Mouse (Mus musculus) hindbrain, embryonic 16.5 days (tissue): Measurements from ENCODE around the gene Mrpl58. TPM values are rescaled to one million over a fixed set of nuclear protein-coding genes. Genes with fewer than 3 reads are reported as not detected.

Experiments
- ATAC-seq: fragments of 200-750 bp; cut with Nextera tagmentation; 2 replicates; pipeline ENCODE4 v1.8.0; 2017; ENCODE audit warnings: moderate TSS enrichment, moderate library complexity
- H3K27ac ChIP-seq: fragments of 300-500 bp; sonication (generic); 2 replicates; pipeline ENCODE4 v1.5.1; 2014; ENCODE audit warnings: low read depth, mild to moderate bottlenecking, control low read depth, low read length, moderate library complexity
- H3K27me3 ChIP-seq: fragments of 300-500 bp; sonication (generic); replicated peaks from 2 replicates; pipeline ENCODE4 v1.6.1; 2014; ENCODE audit warnings: low read length; ENCODE audit not compliant: control insufficient read depth, insufficient read depth
- H3K36me3 ChIP-seq: fragments of 300-500 bp; sonication (generic); 2 replicates; pipeline ENCODE4 v1.6.1; 2014; ENCODE audit warnings: mild to moderate bottlenecking, low read length, moderate library complexity, mixed read lengths; ENCODE audit not compliant: control insufficient read depth, insufficient read depth
- H3K4me1 ChIP-seq: fragments of 300-500 bp; sonication (generic); 2 replicates; pipeline ENCODE4 v1.6.1; 2014; ENCODE audit warnings: low read depth, low read length; ENCODE audit not compliant: control insufficient read depth, insufficient read depth
- H3K4me2 ChIP-seq: fragments of 300-500 bp; sonication (generic); 2 replicates; pipeline ENCODE4 v1.6.1; 2014; ENCODE audit warnings: mild to moderate bottlenecking, low read length, control low read depth, moderate library complexity
- H3K4me3 ChIP-seq: fragments of 300-500 bp; sonication (generic); 2 replicates; pipeline ENCODE4 v1.5.1; 2014; ENCODE audit warnings: mild to moderate bottlenecking, low read length, control low read depth, moderate library complexity
- H3K9ac ChIP-seq: fragments of 300-500 bp; sonication (generic); 2 replicates; pipeline ENCODE4 v1.6.1; 2014; ENCODE audit warnings: low read depth, mild to moderate bottlenecking, control low read depth, low read length, moderate library complexity
- H3K9me3 ChIP-seq: fragments of 300-500 bp; sonication (generic); 2 replicates; pipeline ENCODE4 v1.6.1; 2014; ENCODE audit warnings: mild to moderate bottlenecking, low read length, moderate library complexity; ENCODE audit not compliant: control insufficient read depth
- WGBS: fragments of 180-500 bp; shearing (Covaris S2); extraction: QIAGEN DNeasy Blood & Tissue Kit; methylation state at CpG from one replicate; pipeline ENCODE4 v1.1.7; 2014; 5-methylcytosine and 5-hydroxymethylcytosine counted together
- polyA plus RNA-seq: library from polyadenylated mRNA; unstranded; fragments of >200 nt; fragmentation: Nextera tagmentation; extraction: Ambion mirVana; gene quantifications from 2 replicates; pipeline ENCODE4 v1.2.1, GENCODE M21; 2015

Gene Mrpl58
- polyA plus RNA-seq, 1 experiment from 2014 or later = 185 TPM

- Histone ChIP-seq H3K9ac (no peak overlapping the region), H3K27me3 (no peaks in the 10 kb centered on the region), H3K9me3 (no peaks in the 10 kb centered on the region), H3K27ac (no peak overlapping the region), H3K4me1 (peaks cover 8% of the 10 kb centered on the region), H3K36me3 (peaks cover 13% of the 10 kb centered on the region), H3K4me3 (no peak overlapping the region), H3K4me2 (no peak overlapping the region)
- 80% methylated on average over 7 of the region's 7 CpGs for WGBS
- no peak for ATAC-seq
Observed at GRCm38 (mm10) chr11:115398085-115398484, 5.5 kb upstream of the Mrpl58 start.

- Histone ChIP-seq H3K27ac (peak overlapping the region; percentile 53), H3K4me3 (no peak overlapping the region), H3K9ac (no peak overlapping the region), H3K36me3 (peaks cover 6% of the 10 kb centered on the region), H3K27me3 (no peaks in the 10 kb centered on the region), H3K4me1 (peaks cover 19% of the 10 kb centered on the region), H3K9me3 (no peaks in the 10 kb centered on the region), H3K4me2 (no peak overlapping the region)
- ATAC-seq = no peak
- WGBS = 72% methylated on average over 3 of the region's 3 CpGs
Observed at GRCm38 (mm10) chr11:115400126-115400525, 3.4 kb upstream of the Mrpl58 start.

- H3K9me3 ChIP-seq = no peaks in the 10 kb centered on the region
- H3K36me3 ChIP-seq = peaks cover under 1% of the 10 kb centered on the region; the same call in 1 of the 2 replicates
- H3K27me3 ChIP-seq = no peaks in the 10 kb centered on the region
- H3K4me3 ChIP-seq = no peak overlapping the region
- H3K4me2 ChIP-seq = peak overlapping the region; percentile 19; the same call in 1 of the 2 replicates
- WGBS = 33% methylated on average over 11 of the region's 11 CpGs
- peaks cover 20% of the 10 kb centered on the region for H3K4me1 ChIP-seq
- peak overlapping the region; percentile 53 for H3K27ac ChIP-seq
- H3K9ac ChIP-seq = peak overlapping the region; percentile 35; the same call in 1 of the 2 replicates
- ATAC-seq = no peak
Observed at GRCm38 (mm10) chr11:115400630-115401391, 2.7 kb upstream of the Mrpl58 start.

DNA sequence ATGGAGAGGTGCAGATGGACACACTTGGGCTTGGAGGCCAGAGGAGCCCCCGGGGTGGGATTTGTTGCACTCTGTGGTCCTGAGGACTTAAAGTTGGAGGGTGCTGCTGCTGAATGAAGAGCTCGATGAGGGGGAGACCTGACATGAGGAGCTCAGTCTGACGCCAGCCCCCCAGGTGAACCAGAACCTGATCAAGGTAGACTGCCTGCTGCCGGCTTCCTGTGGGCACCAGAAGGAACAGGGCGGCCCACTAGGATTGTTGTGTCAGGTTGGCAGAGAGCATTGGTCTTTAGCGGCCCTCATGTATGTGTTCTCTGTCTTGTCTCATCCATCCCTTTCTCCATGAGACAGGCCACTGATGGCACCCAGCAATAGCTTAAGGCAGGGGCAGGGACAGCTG, 2.2 kb downstream of the Mrpl58 start:
- Histone ChIP-seq H3K4me2 (no peak overlapping the region), H3K36me3 (peaks cover 7% of the 10 kb centered on the region; the same call in 1 of the 2 replicates), H3K27ac (no peak overlapping the region), H3K9ac (no peak overlapping the region), H3K4me1 (peaks cover 19% of the 10 kb centered on the region), H3K27me3 (no peaks in the 10 kb centered on the region), H3K9me3 (no peaks in the 10 kb centered on the region), H3K4me3 (no peak overlapping the region)
- no peak for ATAC-seq
- 96% methylated on average over 6 of the region's 6 CpGs for WGBS

DNA sequence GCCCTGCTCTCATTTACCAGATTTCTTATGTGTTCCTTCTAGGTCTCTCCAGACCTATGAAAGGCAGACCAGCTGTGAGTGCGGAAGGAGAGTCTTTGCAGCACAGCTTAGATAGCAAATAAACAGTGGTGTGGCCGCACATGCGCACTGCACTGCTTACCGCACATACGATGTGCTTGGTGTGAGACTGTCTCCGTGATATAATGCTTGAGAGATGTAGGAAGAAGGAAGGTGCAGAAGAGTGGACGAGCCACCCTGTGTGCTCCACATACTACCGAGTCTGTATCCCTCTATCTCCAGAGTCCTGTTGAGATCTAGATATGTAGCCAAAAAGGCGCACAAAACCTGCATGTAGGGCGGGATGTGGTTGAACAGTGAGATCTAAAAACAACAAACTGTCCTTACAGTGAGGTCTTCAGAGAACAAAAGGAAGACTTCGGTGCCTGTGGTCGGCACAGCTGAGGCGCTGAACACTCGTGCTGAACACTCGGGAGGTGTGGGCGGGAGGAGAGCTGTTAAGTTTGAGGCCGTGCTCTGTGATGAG, 3.4 kb downstream of the Mrpl58 start:
- 95% methylated on average over 17 of the region's 17 CpGs for WGBS
- Histone ChIP-seq H3K4me2 (no peak overlapping the region), H3K9me3 (no peaks in the 10 kb centered on the region), H3K36me3 (peaks cover 8% of the 10 kb centered on the region; the same call in 1 of the 2 replicates), H3K4me1 (peaks cover 18% of the 10 kb centered on the region), H3K9ac (no peak overlapping the region), H3K27me3 (no peaks in the 10 kb centered on the region), H3K4me3 (no peak overlapping the region), H3K27ac (no peak overlapping the region)
- no peak for ATAC-seq

DNA sequence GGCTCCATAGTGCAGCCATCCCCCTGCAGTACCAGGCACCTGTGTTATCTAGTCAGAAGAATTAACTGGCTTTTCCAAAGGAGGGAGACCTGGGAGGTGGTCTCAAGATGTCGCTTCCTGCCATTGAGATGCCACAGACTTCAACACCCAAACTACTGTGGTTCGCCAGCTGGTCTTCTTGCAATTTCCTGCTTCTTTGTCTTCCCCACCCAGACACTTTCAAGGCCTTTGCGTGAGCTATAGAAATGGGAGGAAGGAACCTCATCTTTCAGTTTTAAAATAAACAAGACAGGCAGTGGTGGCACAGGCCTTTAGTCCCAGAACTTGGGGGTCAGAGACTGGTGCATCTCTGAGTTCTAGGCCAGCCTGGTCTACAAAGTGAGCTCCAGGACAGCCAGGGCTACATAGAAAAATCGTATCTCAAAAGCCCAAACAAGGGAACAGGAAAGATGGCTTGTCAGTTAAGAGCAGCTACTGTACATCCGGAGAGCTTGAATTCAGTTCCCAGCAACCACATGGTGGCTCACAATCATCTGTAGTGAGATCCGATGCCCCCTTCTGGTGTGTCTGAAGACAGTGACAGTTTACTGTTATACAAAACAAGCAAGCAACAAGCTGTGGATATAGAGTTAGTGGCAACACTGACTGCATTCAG, 4.8 kb downstream of the Mrpl58 start:
- Histone ChIP-seq H3K27me3 (no peaks in the 10 kb centered on the region), H3K4me2 (no peak overlapping the region), H3K4me3 (no peak overlapping the region), H3K4me1 (peaks cover 19% of the 10 kb centered on the region), H3K27ac (peak overlapping the region; percentile 35; the same call in 1 of the 2 replicates), H3K9ac (no peak overlapping the region), H3K9me3 (no peaks in the 10 kb centered on the region), H3K36me3 (peaks cover 8% of the 10 kb centered on the region; the same call in 1 of the 2 replicates)
- WGBS = 75% methylated on average over 6 of the region's 6 CpGs
- ATAC-seq = no peak

DNA sequence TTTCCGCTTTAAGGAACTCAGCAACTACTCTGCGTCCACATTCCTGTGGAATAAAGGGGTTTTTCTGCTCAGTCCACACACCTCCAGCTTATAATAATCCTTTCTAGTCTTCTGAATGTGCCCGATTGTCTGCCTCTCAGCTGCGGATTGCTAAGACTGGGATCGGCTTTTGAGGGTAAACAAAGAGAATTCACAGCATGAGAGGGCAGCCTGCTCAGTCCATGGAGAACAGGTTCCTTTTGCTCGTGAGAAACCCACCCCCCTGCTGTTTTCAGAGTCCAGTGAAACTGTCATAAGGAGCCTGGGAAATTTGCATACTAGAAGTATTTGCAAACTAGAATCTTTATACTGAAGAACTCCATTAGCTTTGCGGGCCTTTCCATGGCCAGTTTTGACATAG, 6.0 kb downstream of the Mrpl58 start:
- Histone ChIP-seq H3K27ac (peak overlapping the region; percentile 35), H3K9ac (no peak overlapping the region), H3K36me3 (peaks cover 8% of the 10 kb centered on the region; the same call in 1 of the 2 replicates), H3K27me3 (no peaks in the 10 kb centered on the region), H3K4me2 (no peak overlapping the region), H3K4me1 (peaks cover 17% of the 10 kb centered on the region), H3K4me3 (no peak overlapping the region), H3K9me3 (no peaks in the 10 kb centered on the region)
- 28% methylated on average over 7 of the region's 7 CpGs for WGBS
- ATAC-seq = no peak

DNA sequence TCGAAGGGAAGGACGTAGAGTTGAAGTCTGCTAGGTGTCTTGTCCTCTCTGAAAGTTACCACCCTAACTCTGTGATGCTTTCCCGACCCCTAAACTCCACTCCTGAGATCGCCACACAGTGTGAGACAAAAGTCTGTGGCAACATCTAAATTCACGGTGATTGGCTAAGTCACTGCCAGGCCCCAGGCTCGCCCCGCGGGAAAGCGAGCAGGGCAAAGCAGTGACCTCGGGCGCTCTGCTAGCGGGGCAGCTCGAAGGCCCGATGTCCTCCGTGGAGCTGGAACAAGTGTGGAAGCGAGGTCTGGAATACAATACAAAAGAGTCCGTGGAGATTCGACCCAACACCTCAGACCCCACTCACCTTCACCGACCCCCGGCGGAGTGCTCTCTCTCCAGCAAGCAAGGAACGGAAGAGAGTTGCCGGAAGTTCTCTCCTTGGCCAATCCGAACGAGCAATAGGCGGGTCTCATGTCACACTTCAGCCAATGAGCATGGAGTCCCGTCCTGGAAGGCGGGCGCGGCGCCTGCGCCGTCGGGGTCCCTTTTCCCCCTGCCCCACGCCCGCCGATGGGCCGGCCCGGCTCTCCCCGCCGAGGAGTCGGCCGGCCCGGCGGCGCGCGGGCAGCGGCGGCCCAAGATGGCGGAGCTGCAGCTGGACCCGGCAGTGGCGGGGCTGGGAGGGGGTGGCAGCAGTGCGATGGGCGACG, 16.1 kb downstream of the Mrpl58 start, which contains the start of the genes Atp5h and Kctd2:
Atp5h (minus strand) TSS at position 432 of the 707 bp plus-strand sequence.
Kctd2 (plus strand) TSS at position 598 of the 707 bp plus-strand sequence.
- Histone ChIP-seq H3K9ac (peak within 1 kb of the TSS; percentile 95), H3K27ac (peak within 1 kb of the TSS; percentile 89), H3K27me3 (no peaks in the 10 kb centered on the region), H3K36me3 (peaks cover 15% of the 10 kb centered on the region), H3K9me3 (no peaks in the 10 kb centered on the region), H3K4me3 (peak within 1 kb of the TSS; percentile 84), H3K4me2 (peak within 1 kb of the TSS; percentile 95), H3K4me1 (peaks cover 23% of the 10 kb centered on the region)
- ATAC-seq = peak; percentile 98
- under 1% methylated on average over 40 of the region's 56 CpGs for WGBS
